Mouse (Mus musculus): ENCODE data around the gene Sprr2a2.
"Not testable (repeated sequence)": the region's sequence is repeated elsewhere in the genome, so short reads cannot be mapped to it uniquely, and the experiment has no call there.

DNA sequence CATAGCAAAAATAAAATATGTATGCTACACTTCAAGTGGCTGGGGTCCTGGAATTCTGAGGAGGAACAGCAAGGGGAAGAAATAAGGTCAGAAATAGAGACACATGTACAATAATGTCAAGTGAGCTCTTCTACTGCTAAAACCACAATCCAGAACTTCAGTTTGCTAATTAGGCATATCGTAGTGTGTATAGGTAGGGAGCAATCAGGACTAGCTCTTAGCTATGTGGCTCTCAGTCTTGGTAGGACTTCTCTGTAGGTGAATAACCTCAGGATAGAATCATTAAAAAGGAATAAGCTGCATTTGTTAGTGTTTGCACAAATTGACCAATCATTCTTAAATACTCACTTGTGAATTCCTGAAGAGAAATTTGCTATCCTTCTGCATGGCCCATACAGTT is 58.3 kb downstream of the Sprr2a2 start:
- not testable (repeated sequence) for TF ChIP-seq POLR2A (IDR thresholded peaks at IDR 0.05; ENCODE audit: borderline replicate concordance, extremely low read depth, low read depth, low read length); CTCF (IDR thresholded peaks at IDR 0.05; ENCODE audit: insufficient read depth, low read length)
